Mouse (Mus musculus): ENCODE measurements at regions not wholly inside any gene's neighbourhood (a gene's known extent, or its start where the extent isn't known, plus 50 kb on each side); places are given as distances from the start of the nearest gene placed in this dataset.
A peak's percentile ranks its signal among the peaks of the same experiment; 100 is the strongest.

DNA sequence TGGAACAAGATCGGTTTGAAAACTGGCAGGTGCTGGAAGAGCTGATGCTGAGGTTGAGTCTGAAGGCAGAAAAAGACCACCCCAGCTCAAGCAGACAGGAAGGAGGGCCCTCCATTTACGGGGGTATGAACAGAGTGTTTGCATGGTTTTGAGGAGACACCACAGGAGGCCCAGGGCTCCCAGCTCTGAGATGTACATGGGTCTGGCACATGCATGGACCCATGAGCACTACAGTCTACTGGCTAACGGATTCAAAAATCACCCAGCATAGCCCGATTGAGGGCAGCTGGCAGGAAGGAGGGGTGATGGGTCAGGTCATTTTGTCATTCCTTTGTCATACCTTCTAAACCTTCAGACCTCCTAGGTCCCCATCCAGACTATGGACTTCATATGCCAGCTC, 103.6 kb upstream of the Mvb12b start:
- Histone ChIP-seq H3K4me1 (ENCODE audit: control insufficient read depth, insufficient read depth, low read length) (peaks cover 1% of the 10 kb centered on the region; the same call in 1 of the 2 replicates), H3K27ac (ENCODE audit: insufficient read depth, low read length) (no peak overlapping the region), H3K4me3 (ENCODE audit: insufficient read depth, low read length) (no peak overlapping the region)
- no peak for TF ChIP-seq POLR2A (IDR thresholded peaks at IDR 0.05; ENCODE audit: extremely low read depth, insufficient read depth, low read length)
- no peak for TF ChIP-seq CTCF (IDR thresholded peaks at IDR 0.05; ENCODE audit: extremely low read depth, insufficient read depth, low read length)

DNA sequence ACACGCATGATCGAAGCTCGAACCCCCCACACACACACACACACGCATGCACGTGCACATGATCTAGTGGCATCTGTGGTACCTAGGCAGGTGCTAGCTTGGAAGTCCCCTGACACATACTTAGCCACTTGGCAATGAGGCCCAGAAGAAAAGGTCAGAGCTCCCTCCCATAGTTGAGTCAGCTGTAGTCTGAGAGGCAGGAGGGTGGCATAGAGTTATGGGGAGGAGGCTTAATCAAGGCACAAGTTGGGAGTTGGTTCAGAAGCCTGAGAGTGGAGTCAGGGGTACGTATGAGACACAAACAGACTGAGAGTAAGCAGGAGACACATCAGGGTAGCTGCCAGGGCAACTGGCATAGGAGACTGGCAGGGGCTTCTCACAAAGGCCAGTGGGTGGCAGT, 103.0 kb upstream of the Mvb12b start:
- no peak overlapping the region for H3K4me3 ChIP-seq (ENCODE audit: insufficient read depth, low read length)
- H3K27ac ChIP-seq (ENCODE audit: insufficient read depth, low read length), result no peak overlapping the region
- peaks cover 1% of the 10 kb centered on the region; the same call in 1 of the 2 replicates for H3K4me1 ChIP-seq (ENCODE audit: control insufficient read depth, insufficient read depth, low read length)
- TF ChIP-seq POLR2A (IDR thresholded peaks at IDR 0.05; ENCODE audit: extremely low read depth, insufficient read depth, low read length), result no peak
- no peak for TF ChIP-seq CTCF (IDR thresholded peaks at IDR 0.05; ENCODE audit: extremely low read depth, insufficient read depth, low read length)

DNA sequence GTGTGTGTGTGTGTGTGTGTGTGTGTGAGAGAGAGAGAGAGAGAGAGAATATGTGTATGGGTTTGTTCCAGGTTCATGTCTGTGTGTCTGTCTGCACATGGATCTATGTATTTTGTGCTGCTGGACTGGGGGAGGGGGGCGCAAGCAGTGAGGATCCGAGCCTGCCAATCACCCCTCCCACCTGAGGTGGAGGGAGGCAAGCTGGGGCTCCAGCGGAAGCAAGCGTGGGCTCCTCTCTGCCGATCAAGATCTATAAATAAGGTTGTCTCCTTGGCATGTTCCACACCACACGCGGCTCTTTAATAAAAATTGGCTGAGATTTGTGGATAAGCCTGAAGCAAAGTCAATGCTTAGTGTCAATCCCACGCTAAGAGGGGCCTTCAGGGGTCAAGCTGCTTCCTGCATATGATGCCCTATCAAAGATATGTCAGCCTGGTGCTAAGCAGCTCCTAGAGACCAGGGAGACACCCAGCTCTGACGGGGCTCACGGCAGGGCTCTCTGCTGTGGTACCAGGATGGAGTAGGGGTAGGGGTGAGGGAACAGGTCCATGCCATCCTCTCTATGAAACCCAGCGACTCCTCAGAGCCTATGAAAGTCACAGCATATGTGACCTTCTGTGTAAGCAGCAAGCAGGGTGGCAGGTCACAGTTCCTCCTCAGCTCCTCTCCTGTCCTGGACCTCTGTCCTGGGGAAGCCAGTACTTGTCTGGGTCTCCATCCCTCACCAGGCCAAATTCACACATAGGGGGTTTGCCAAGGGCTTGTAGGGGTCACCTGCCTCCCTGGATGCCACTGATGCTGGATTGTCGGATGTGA, 102.0 kb upstream of the Mvb12b start:
- Histone ChIP-seq H3K4me3 (ENCODE audit: insufficient read depth, low read length) (no peak overlapping the region), H3K4me1 (ENCODE audit: control insufficient read depth, insufficient read depth, low read length) (peaks cover 1% of the 10 kb centered on the region; the same call in 1 of the 2 replicates), H3K27ac (ENCODE audit: insufficient read depth, low read length) (no peak overlapping the region)
- no peak for TF ChIP-seq POLR2A (IDR thresholded peaks at IDR 0.05; ENCODE audit: extremely low read depth, insufficient read depth, low read length)
- TF ChIP-seq CTCF (IDR thresholded peaks at IDR 0.05; ENCODE audit: extremely low read depth, insufficient read depth, low read length), result no peak

DNA sequence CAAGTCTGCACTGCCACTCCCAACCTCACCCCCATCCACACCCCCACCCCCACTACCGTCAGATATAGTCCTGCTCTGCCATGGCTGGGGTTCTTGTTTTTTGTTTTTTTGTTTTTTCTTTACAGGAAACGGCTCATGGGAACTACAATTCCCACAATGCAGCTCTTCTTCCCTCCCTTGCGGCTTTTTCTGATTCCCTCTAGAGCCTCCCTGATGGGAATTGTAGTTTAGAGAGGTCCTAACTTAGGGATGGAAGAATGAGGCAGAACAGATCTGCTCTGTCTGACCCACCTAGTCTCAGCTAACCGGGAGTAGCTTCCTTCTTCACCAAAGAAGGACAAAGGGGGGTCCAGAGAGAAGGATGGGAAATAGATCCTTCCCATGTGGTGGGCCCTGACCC, 98.7 kb upstream of the Mvb12b start:
- Histone ChIP-seq H3K27ac (ENCODE audit: insufficient read depth, low read length) (no peak overlapping the region), H3K4me3 (ENCODE audit: insufficient read depth, low read length) (no peak overlapping the region)
- no peak for TF ChIP-seq CTCF (IDR thresholded peaks at IDR 0.05; ENCODE audit: extremely low read depth, insufficient read depth, low read length)
- no peak for TF ChIP-seq POLR2A (IDR thresholded peaks at IDR 0.05; ENCODE audit: extremely low read depth, insufficient read depth, low read length)

DNA sequence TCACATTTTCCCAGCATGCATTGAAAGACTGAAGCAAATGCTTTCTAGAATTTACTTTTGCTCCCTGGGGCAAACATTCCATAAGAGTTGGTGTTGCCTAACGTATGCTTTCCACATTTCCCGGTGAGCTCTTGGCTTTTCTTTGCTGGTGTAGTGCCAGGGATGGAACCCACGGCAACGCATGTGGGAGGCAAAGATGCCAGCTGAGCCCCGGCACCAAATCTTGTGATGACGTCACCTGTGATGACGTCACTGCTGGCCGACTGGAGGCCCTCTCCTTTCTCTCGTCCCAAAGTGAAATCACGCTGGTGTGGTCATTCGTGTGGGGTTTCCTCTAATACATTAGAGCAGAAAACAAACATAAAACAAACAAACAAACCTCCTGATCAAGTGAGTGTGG, 97.6 kb upstream of the Mvb12b start:
- no peak for TF ChIP-seq CTCF (IDR thresholded peaks at IDR 0.05; ENCODE audit: extremely low read depth, insufficient read depth, low read length)
- no peak for TF ChIP-seq POLR2A (IDR thresholded peaks at IDR 0.05; ENCODE audit: extremely low read depth, insufficient read depth, low read length)
- H3K4me1 ChIP-seq (ENCODE audit: control insufficient read depth, insufficient read depth, low read length), result peaks cover 1% of the 10 kb centered on the region; the same call in 1 of the 2 replicates
- H3K27ac ChIP-seq (ENCODE audit: insufficient read depth, low read length), result no peak overlapping the region
- no peak overlapping the region for H3K4me3 ChIP-seq (ENCODE audit: insufficient read depth, low read length)

More for the DNA sequence above, 98.7 kb upstream of the Mvb12b start:
- peaks cover 1% of the 10 kb centered on the region; the same call in 1 of the 2 replicates for H3K4me1 ChIP-seq (ENCODE audit: control insufficient read depth, insufficient read depth, low read length)

- Histone ChIP-seq H3K4me3 (ENCODE audit: insufficient read depth, low read length) (no peak overlapping the region), H3K27ac (ENCODE audit: insufficient read depth, low read length) (no peak overlapping the region), H3K4me1 (ENCODE audit: control insufficient read depth, insufficient read depth, low read length) (no peaks in the 10 kb centered on the region)
- TF ChIP-seq CTCF (IDR thresholded peaks at IDR 0.05; ENCODE audit: extremely low read depth, insufficient read depth, low read length) (no peak), POLR2A (IDR thresholded peaks at IDR 0.05; ENCODE audit: extremely low read depth, insufficient read depth, low read length) (no peak)
Observed at GRCm38 (mm10) chr2:33983112-33983748, 95.5 kb upstream of the Mvb12b start.

DNA sequence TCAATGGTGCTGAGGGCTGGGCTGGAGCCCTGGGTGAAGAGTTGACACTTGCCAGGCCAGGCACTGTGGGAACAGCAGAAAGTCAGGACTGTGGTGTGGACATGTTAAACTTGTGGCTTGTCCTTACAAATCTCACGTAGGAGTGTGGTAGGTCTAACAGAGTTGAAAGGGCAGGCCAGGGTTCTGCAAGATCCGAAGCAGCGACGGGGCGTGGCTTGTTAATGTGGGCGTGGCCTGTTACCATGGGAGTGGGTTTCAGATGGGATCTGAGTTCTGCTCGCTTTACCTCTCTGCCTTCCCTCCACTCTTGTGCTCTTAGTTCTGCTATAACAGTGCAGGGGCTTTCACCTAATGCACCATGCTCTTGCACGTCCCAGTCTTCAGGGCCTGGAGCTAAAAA, 94.2 kb upstream of the Mvb12b start:
- no peak for TF ChIP-seq CTCF (IDR thresholded peaks at IDR 0.05; ENCODE audit: extremely low read depth, insufficient read depth, low read length)
- TF ChIP-seq POLR2A (IDR thresholded peaks at IDR 0.05; ENCODE audit: extremely low read depth, insufficient read depth, low read length), result no peak
- H3K4me1 ChIP-seq (ENCODE audit: control insufficient read depth, insufficient read depth, low read length), result no peaks in the 10 kb centered on the region
- no peak overlapping the region for H3K27ac ChIP-seq (ENCODE audit: insufficient read depth, low read length)

DNA sequence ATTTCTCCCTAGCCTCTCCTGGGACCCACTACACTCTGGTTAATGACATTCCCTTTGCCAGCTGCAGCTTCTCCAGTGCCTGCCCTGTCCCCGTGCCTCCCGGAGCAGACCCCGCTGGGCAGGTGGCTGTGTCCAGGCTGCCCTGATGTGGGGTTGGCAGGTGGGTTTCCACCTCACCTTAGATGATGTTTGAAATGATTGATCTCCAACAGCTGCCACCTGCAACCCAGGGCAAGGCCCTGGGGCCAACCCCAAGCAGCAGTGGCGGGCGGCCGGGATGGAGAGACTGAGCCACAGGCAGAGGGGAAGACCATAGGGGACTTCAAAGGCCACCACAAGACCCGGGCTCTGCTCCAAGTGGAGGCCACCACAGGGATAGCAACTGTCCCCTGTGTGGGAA, 93.6 kb upstream of the Mvb12b start:
- TF ChIP-seq CTCF (IDR thresholded peaks at IDR 0.05; ENCODE audit: extremely low read depth, insufficient read depth, low read length) (no peak), POLR2A (IDR thresholded peaks at IDR 0.05; ENCODE audit: extremely low read depth, insufficient read depth, low read length) (no peak)
- no peak overlapping the region for H3K4me3 ChIP-seq (ENCODE audit: insufficient read depth, low read length)
- no peaks in the 10 kb centered on the region for H3K4me1 ChIP-seq (ENCODE audit: control insufficient read depth, insufficient read depth, low read length)
- no peak overlapping the region for H3K27ac ChIP-seq (ENCODE audit: insufficient read depth, low read length)

More for the DNA sequence above, 94.2 kb upstream of the Mvb12b start:
- H3K4me3 ChIP-seq (ENCODE audit: insufficient read depth, low read length), result no peak overlapping the region

GRCm38 (mm10) chr2:33980884-33981283, 93.1 kb upstream of the Mvb12b start:
- Histone ChIP-seq H3K4me1 (ENCODE audit: control insufficient read depth, insufficient read depth, low read length) (no peaks in the 10 kb centered on the region), H3K4me3 (ENCODE audit: insufficient read depth, low read length) (no peak overlapping the region), H3K27ac (ENCODE audit: insufficient read depth, low read length) (no peak overlapping the region)
- no peak for TF ChIP-seq CTCF (IDR thresholded peaks at IDR 0.05; ENCODE audit: extremely low read depth, insufficient read depth, low read length)
- TF ChIP-seq POLR2A (IDR thresholded peaks at IDR 0.05; ENCODE audit: extremely low read depth, insufficient read depth, low read length), result no peak

- TF ChIP-seq POLR2A (IDR thresholded peaks at IDR 0.05; ENCODE audit: extremely low read depth, insufficient read depth, low read length) (no peak), CTCF (IDR thresholded peaks at IDR 0.05; ENCODE audit: extremely low read depth, insufficient read depth, low read length) (0 out of 2 replicates have a peak, but pooled peaks have one; percentile 13)
- H3K4me3 ChIP-seq (ENCODE audit: insufficient read depth, low read length), result no peak overlapping the region
Observed at GRCm38 (mm10) chr2:33979276-33979675, 91.5 kb upstream of the Mvb12b start.

More at GRCm38 (mm10) chr2:33979276-33979675, 91.5 kb upstream of the Mvb12b start:
- Histone ChIP-seq H3K4me1 (ENCODE audit: control insufficient read depth, insufficient read depth, low read length) (no peaks in the 10 kb centered on the region), H3K27ac (ENCODE audit: insufficient read depth, low read length) (no peak overlapping the region)
